Mouse (Mus musculus): ENCODE results near the gene Trappc10. TPM values are rescaled to one million over a fixed set of nuclear protein-coding genes. Genes with fewer than 3 reads are reported as not detected.

The Trappc10 gene
- polyA plus RNA-seq, 1 experiment from 2014 or later, result 18.6 TPM

- Histone ChIP-seq H3K4me3 (no peak overlapping the region), H3K9ac (no peak overlapping the region), H3K4me1 (peaks cover 15% of the 10 kb centered on the region), H3K9me3 (no peaks in the 10 kb centered on the region), H3K4me2 (replicated peaks) (no peak overlapping the region), H3K36me3 (peaks cover 66% of the 10 kb centered on the region), H3K27me3 (no peaks in the 10 kb centered on the region), H3K27ac (no peak overlapping the region)
- no peak for ATAC-seq (ENCODE audit: insufficient number of reproducible peaks, insufficient read depth, low FRiP score, low TSS enrichment)
These were observed 76.7 kb downstream of the Trappc10 start for GRCm38 (mm10) chr10:78167775-78168174.

GRCm38 (mm10) chr10:78167333-78167732, 77.1 kb downstream of the Trappc10 start:
- Histone ChIP-seq H3K36me3 (peaks cover 66% of the 10 kb centered on the region), H3K27ac (no peak overlapping the region), H3K9me3 (no peaks in the 10 kb centered on the region), H3K4me2 (replicated peaks) (no peak overlapping the region), H3K9ac (no peak overlapping the region), H3K4me1 (peaks cover 15% of the 10 kb centered on the region), H3K4me3 (no peak overlapping the region), H3K27me3 (no peaks in the 10 kb centered on the region)
- 85% methylated on average over 7 of the region's 7 CpGs for WGBS
- no peak for ATAC-seq (ENCODE audit: insufficient number of reproducible peaks, insufficient read depth, low FRiP score, low TSS enrichment)

DNA sequence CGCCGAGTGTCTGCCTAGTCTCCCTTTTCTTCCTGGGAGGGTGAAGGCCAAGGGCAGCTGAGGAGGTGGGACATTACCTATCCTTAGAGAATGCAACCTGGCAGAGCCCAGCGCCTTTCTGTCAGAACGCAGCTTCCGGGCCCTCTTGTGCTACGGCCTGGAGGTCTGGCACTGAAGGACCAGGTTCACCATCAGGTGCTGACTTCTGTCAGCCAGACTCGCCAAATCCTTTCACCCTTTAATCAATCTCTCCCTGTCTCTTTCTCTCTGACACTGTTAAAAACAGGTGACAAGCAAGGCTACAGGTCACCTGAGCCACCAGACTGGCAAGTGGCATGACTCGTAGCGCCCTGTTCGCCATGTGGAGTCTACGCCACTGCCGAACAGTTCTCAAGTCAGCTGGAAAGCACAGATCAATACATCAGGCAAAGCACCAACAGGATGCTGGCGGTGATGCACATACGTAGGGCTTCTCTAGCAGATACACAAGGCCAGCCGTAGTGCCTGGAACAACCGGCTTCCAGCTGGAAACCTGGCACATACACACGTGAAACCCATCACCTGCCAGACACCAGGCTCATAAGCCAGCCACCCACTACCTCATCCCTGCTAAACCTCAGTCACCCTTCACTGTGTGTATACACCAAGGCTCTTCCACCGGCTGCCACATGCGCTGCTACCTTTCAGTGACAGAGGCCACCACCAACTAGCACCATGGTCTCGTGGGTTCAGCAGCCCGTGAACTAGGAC, 79.0 kb downstream of the Trappc10 start:
- WGBS, result 91% methylated on average over 21 of the region's 21 CpGs
- H3K9ac ChIP-seq, result no peak overlapping the region
- H3K4me3 ChIP-seq, result no peak overlapping the region
- H3K9me3 ChIP-seq, result no peaks in the 10 kb centered on the region
- peaks cover 15% of the 10 kb centered on the region for H3K4me1 ChIP-seq
- no peak for ATAC-seq (ENCODE audit: insufficient number of reproducible peaks, insufficient read depth, low FRiP score, low TSS enrichment)
- no peak overlapping the region for H3K4me2 ChIP-seq (replicated peaks)
- no peak overlapping the region for H3K27ac ChIP-seq
- H3K27me3 ChIP-seq, result no peaks in the 10 kb centered on the region
- peaks cover 65% of the 10 kb centered on the region for H3K36me3 ChIP-seq

DNA sequence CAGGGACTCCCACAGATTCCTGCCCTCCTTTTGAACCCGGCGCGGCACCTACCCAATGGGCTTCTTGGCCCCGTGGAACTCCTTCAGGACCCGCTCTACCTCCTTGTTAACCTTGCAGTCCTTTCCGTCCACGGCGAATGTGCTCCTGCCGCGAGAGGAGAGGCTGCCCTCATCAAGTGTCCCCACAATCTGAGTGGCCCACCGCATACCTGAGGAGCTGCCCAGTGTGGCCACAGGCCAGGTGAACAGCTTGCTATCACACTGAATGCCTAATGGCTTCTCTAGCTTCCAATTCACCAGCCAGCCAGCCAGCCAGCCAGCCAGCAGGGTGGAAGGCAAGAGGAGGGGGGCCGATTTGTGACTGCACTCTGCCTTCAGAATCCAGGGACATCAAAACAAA, 79.7 kb downstream of the Trappc10 start:
- ATAC-seq (ENCODE audit: insufficient number of reproducible peaks, insufficient read depth, low FRiP score, low TSS enrichment), result no peak
- no peak overlapping the region for H3K4me2 ChIP-seq (replicated peaks)
- H3K9ac ChIP-seq, result no peak overlapping the region
- 95% methylated on average over 12 of the region's 12 CpGs for WGBS
- H3K4me1 ChIP-seq, result peaks cover 12% of the 10 kb centered on the region
- no peak overlapping the region for H3K4me3 ChIP-seq
- H3K27me3 ChIP-seq, result no peaks in the 10 kb centered on the region
- no peak overlapping the region for H3K27ac ChIP-seq
- peaks cover 67% of the 10 kb centered on the region for H3K36me3 ChIP-seq
- H3K9me3 ChIP-seq, result no peaks in the 10 kb centered on the region

DNA sequence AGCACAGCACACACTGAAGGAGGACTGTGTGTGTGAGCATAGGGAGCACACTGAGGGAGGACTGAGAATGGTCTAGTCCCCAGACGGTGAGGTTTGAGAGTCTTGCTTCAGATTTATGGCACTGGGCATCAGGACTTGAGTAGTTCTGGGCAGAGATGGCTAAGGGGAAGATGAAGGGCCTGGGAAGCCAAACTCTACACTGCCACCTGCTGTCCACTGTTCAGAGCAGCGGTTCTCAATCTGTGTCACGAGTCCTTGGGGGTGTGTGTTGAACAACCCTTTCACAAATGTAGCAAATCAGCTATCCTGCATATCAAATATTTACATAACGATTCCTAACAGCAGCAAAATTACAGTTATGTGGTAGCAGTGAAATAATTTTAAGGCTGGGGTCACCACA, 80.5 kb downstream of the Trappc10 start:
- Histone ChIP-seq H3K9me3 (no peaks in the 10 kb centered on the region), H3K4me2 (replicated peaks) (no peak overlapping the region), H3K4me1 (peaks cover 13% of the 10 kb centered on the region), H3K9ac (no peak overlapping the region), H3K4me3 (no peak overlapping the region), H3K27me3 (no peaks in the 10 kb centered on the region), H3K27ac (no peak overlapping the region), H3K36me3 (peaks cover 67% of the 10 kb centered on the region)
- no peak for ATAC-seq (ENCODE audit: insufficient number of reproducible peaks, insufficient read depth, low FRiP score, low TSS enrichment)
- 28% methylated on average over 4 of the region's 4 CpGs for WGBS

- H3K36me3 ChIP-seq, result peaks cover 67% of the 10 kb centered on the region
- WGBS, result 91% methylated on average over 9 of the region's 9 CpGs
These were observed 81.2 kb downstream of the Trappc10 start for GRCm38 (mm10) chr10:78163241-78163640.

GRCm38 (mm10) chr10:78162646-78163045, 81.8 kb downstream of the Trappc10 start:
- WGBS, result 92% methylated on average over 12 of the region's 12 CpGs
- no peaks in the 10 kb centered on the region for H3K9me3 ChIP-seq
- H3K9ac ChIP-seq, result no peak overlapping the region
- no peak for ATAC-seq (ENCODE audit: insufficient number of reproducible peaks, insufficient read depth, low FRiP score, low TSS enrichment)
- H3K27ac ChIP-seq, result no peak overlapping the region
- peaks cover 5% of the 10 kb centered on the region; the same call in 1 of the 2 replicates for H3K4me1 ChIP-seq
- H3K36me3 ChIP-seq, result peaks cover 66% of the 10 kb centered on the region
- H3K4me3 ChIP-seq, result no peak overlapping the region
- H3K4me2 ChIP-seq (replicated peaks), result no peak overlapping the region
- no peaks in the 10 kb centered on the region for H3K27me3 ChIP-seq

More at GRCm38 (mm10) chr10:78163241-78163640, 81.2 kb downstream of the Trappc10 start:
- Histone ChIP-seq H3K4me2 (replicated peaks) (no peak overlapping the region), H3K27me3 (no peaks in the 10 kb centered on the region), H3K27ac (no peak overlapping the region), H3K4me1 (peaks cover 6% of the 10 kb centered on the region), H3K9me3 (no peaks in the 10 kb centered on the region), H3K4me3 (no peak overlapping the region), H3K9ac (no peak overlapping the region)
- ATAC-seq (ENCODE audit: insufficient number of reproducible peaks, insufficient read depth, low FRiP score, low TSS enrichment), result no peak

- ATAC-seq (ENCODE audit: insufficient number of reproducible peaks, insufficient read depth, low FRiP score, low TSS enrichment), result no peak
- Histone ChIP-seq H3K4me3 (no peak overlapping the region), H3K36me3 (peaks cover 50% of the 10 kb centered on the region)
These were observed 83.3 kb downstream of the Trappc10 start for GRCm38 (mm10) chr10:78161096-78161495.

DNA sequence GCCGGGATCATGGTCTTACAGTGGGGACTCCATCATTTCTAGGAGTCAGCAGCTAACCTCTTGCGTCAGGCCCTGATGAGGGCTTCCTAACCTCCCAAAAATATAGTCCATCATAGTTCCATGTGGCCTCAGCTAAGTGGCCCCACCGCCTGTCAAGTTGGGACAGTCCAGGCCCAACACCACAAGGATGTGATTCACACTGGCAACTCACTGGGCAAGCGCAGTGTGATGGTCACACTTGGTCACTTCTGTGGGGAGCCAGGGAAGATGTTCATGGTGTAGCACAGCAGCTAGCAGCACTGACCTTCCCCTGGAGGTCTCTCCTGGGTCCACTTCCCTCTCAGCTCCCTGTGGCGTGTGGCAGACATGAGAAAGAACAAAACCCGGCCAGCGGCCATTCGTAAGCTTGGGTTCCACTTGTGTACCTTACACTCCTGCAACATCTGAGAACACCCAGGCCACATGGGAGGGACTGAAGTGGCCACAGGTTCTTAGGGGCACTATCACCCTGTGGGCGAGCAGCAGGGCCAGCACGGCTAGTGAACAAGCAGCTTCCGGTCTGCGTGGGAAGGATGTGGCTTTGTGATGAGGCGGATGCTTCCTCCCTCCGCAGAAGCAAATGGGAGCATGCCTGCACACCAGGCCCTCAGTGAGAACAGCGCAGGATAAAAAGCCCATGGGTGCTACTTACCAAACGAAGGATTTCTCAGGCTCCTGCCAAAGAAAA, 83.9 kb downstream of the Trappc10 start:
- ATAC-seq (ENCODE audit: insufficient number of reproducible peaks, insufficient read depth, low FRiP score, low TSS enrichment), result no peak
- Histone ChIP-seq H3K27ac (no peak overlapping the region), H3K9ac (no peak overlapping the region), H3K9me3 (no peaks in the 10 kb centered on the region), H3K27me3 (no peaks in the 10 kb centered on the region), H3K4me3 (no peak overlapping the region), H3K4me2 (replicated peaks) (no peak overlapping the region), H3K4me1 (peaks cover 5% of the 10 kb centered on the region; the same call in 1 of the 2 replicates), H3K36me3 (peaks cover 45% of the 10 kb centered on the region)
- WGBS, result 89% methylated on average over 16 of the region's 16 CpGs

More at GRCm38 (mm10) chr10:78161096-78161495, 83.3 kb downstream of the Trappc10 start:
- Histone ChIP-seq H3K9ac (no peak overlapping the region), H3K27ac (no peak overlapping the region), H3K4me1 (peaks cover 5% of the 10 kb centered on the region; the same call in 1 of the 2 replicates), H3K27me3 (no peaks in the 10 kb centered on the region), H3K9me3 (no peaks in the 10 kb centered on the region), H3K4me2 (replicated peaks) (no peak overlapping the region)
- 82% methylated on average over 8 of the region's 8 CpGs for WGBS

DNA sequence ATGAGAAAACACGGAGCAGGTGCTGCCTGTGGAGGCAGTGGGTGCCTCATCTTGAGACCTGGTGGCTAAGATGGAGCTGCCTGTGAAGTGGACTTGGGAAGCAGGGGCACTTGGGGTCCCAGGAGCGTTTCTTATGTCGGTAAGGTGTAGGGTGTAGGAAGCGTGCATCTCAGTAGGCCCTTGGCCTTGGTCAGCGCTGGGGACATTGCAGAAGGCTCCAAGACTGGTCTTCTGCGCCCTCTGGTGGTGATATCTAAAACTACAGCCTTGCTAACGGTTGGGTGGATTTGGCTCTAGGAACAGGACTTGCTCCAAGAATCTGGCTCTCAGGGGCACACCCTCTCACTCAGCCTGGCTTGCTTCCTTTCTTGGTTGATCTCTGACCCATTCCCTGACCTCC, 84.5 kb downstream of the Trappc10 start:
- Histone ChIP-seq H3K9me3 (no peaks in the 10 kb centered on the region), H3K4me1 (peaks cover 5% of the 10 kb centered on the region; the same call in 1 of the 2 replicates), H3K27me3 (no peaks in the 10 kb centered on the region), H3K36me3 (peaks cover 39% of the 10 kb centered on the region), H3K4me2 (replicated peaks) (peak overlapping the region; percentile 42), H3K9ac (no peak overlapping the region), H3K4me3 (0 out of 2 replicates have a peak overlapping the region, but pooled peaks have one; percentile 12), H3K27ac (no peak overlapping the region)
- ATAC-seq (ENCODE audit: insufficient number of reproducible peaks, insufficient read depth, low FRiP score, low TSS enrichment), result peak; percentile 58; the same call in 1 of the 2 replicates
- WGBS, result 3% methylated on average over 7 of the region's 7 CpGs

DNA sequence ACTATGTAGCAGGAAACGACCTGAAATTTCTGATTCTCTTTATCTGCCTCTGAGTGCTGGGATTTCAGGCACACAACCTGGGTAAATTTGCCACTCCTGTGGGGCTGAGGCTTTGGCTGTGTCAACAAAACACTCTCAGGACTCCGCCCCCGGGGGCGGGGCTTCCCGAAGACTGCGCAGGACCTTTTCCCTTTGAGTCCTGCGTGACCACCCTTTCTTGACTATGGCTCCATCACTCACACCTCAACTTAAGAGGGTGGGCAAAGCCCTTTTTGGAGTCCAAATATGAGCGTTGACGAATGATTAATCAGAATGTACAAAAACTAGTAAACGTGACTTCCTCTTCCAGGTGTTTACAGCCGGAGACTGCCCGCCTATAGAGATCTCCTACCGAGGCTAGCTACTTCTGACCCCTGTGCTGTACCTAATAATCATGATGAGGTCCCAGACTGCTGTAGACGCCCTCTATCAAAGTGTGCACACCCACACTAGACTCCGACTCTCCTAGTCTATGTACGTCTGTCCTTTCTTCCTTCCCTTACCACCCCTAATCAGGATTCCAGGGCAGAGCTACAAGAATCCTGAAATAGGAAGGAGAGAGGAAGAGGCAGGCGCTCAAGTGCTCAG, 85.1 kb downstream of the Trappc10 start:
- no peaks in the 10 kb centered on the region for H3K9me3 ChIP-seq
- H3K27ac ChIP-seq, result no peak overlapping the region
- peaks cover 34% of the 10 kb centered on the region for H3K36me3 ChIP-seq
- whole genome bisulfite sequencing, result 12% methylated on average over 17 of the region's 17 CpGs
- no peak overlapping the region for H3K9ac ChIP-seq
- H3K4me1 ChIP-seq, result peaks cover 5% of the 10 kb centered on the region; the same call in 1 of the 2 replicates
- no peak; the same call in 1 of the 2 replicates for ATAC-seq (ENCODE audit: insufficient number of reproducible peaks, insufficient read depth, low FRiP score, low TSS enrichment)
- no peaks in the 10 kb centered on the region for H3K27me3 ChIP-seq
- H3K4me3 ChIP-seq, result peak overlapping the region; percentile 12; the same call in 1 of the 2 replicates
- peak overlapping the region; percentile 42 for H3K4me2 ChIP-seq (replicated peaks)
